ENCODE assay signal across 14 mouse cellular contexts in the genomic region with DNA sequence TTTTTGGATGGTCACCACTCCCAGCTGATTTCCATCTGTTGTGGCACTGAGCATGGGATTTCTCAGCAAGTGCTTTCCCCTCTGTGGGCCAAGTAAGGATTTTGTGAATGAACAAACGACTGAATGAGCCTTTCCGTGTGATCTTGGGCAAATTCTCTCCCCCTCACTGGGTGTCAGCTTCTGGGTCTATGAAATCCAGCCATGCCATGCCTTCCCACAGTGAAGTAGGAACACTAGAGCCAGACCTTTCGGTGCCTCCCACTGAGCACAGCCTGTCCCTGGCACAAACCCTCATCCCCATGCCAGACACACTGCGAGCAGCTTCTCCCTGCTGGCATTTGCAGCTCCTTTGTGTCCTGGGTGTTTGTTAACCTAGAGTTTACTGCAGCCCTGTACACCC.
DNase-seq lines count a peak whose midpoint lies in the region; ATAC-seq and TF ChIP-seq lines count a peak whose summit lies in the region.
"Had no signal": no experiment of that assay in that cellular context is flagged by ENCODE, and none has a peak within 500 bp of the region (broad histone marks: within the 10 kb centered on the region; RNA-seq: fewer than 3 reads in every experiment).

No protein-coding gene starts in this region.

- no peak overlapping the region for H3K4me3 ChIP-seq in hindbrain, embryonic 15.5 days
- no peak overlapping the region for H3K4me3 ChIP-seq in hindbrain, embryonic 11.5 days (ENCODE audit: low read depth, low read length)

- TF ChIP-seq POLR2A in brain, embryonic 14.5 days (IDR thresholded peaks at IDR 0.05; ENCODE audit: borderline replicate concordance, extremely low read depth, insufficient read depth, insufficient read length, poor library complexity, severe bottlenecking), result no peak

- peak; percentile 76 for ATAC-seq in hindbrain, embryonic 15.5 days (ENCODE audit: low FRiP score, low read depth)
- ATAC-seq in hindbrain, embryonic 11.5 days (ENCODE audit: low FRiP score), result no peak

- no peak overlapping the region for H3K4me2 ChIP-seq in hindbrain, embryonic 15.5 days
- no peak overlapping the region for H3K4me2 ChIP-seq in hindbrain, embryonic 11.5 days (replicated peaks; ENCODE audit: low read depth, low read length)

- H3K27me3 ChIP-seq in hindbrain, embryonic 15.5 days, result no peaks in the 10 kb centered on the region
- H3K27me3 ChIP-seq in hindbrain, embryonic 11.5 days (ENCODE audit: control insufficient read depth, insufficient read depth, low read length), result no peaks in the 10 kb centered on the region
- H3K27me3 ChIP-seq: CH12.LX had no signal

- no peaks in the 10 kb centered on the region for H3K36me3 ChIP-seq in hindbrain, embryonic 15.5 days
- H3K36me3 ChIP-seq in hindbrain, embryonic 11.5 days (ENCODE audit: control insufficient read depth, insufficient read depth, low read length), result no peaks in the 10 kb centered on the region

- whole genome bisulfite sequencing in hindbrain, embryonic 15.5 days, result 57% methylated on average over 4 of the region's 4 CpGs
- WGBS in hindbrain, embryonic 11.5 days, result 66% methylated on average over 4 of the region's 4 CpGs

- H3K9ac ChIP-seq in hindbrain, embryonic 15.5 days, result no peak overlapping the region
- no peak overlapping the region for H3K9ac ChIP-seq in hindbrain, embryonic 11.5 days (ENCODE audit: low read depth, low read length)

- peaks cover 8% of the 10 kb centered on the region; the same call in 1 of the 2 replicates for H3K4me1 ChIP-seq in hindbrain, embryonic 15.5 days (replicated peaks)
- H3K4me1 ChIP-seq in hindbrain, embryonic 11.5 days (replicated peaks; ENCODE audit: control insufficient read depth, insufficient read depth, low read length), result no peaks in the 10 kb centered on the region

- no peak overlapping the region for H3K27ac ChIP-seq in hindbrain, embryonic 15.5 days (replicated peaks)
- H3K27ac ChIP-seq in hindbrain, embryonic 11.5 days (ENCODE audit: low read depth, low read length), result no peak overlapping the region

- TF ChIP-seq CTCF in brain, embryonic 14.5 days (IDR thresholded peaks at IDR 0.05; ENCODE audit: borderline replicate concordance, extremely low read depth, insufficient read depth, insufficient read length), result no peak

- no peak for DNase-seq in hindbrain, embryonic 11.5 days (ENCODE audit: low spot score)
- DNase-seq in brain, embryonic 14.5 days (ENCODE audit: low read depth), result peak; percentile 79
- peak; percentile 89 to 93 for DNase-seq in cerebellum, adult 18-20 months
- peak; percentile 30 for DNase-seq in gonadal fat pad, adult 2 months (ENCODE audit: low read depth)
- DNase-seq in c-Kit-positive CD71-positive TER-119-positive erythroid progenitor cells, embryonic 14.5 days (ENCODE audit: low spot score), result no peak
- no peak for DNase-seq in spleen, postnatal 36 days (ENCODE audit: low spot score in 2 of 2)
- DNase-seq in kidney, postnatal 10 days, result no peak
- DNase-seq: adrenal gland, postnatal 36 days; heart, postnatal 14 days; kidney, adult 18-20 months; lung, postnatal 10 days; thymus, postnatal 4 days had no signal

- no peaks in the 10 kb centered on the region for H3K9me3 ChIP-seq in hindbrain, embryonic 15.5 days
- no peaks in the 10 kb centered on the region for H3K9me3 ChIP-seq in hindbrain, embryonic 11.5 days (ENCODE audit: control insufficient read depth, low read length)

Comparison
In these comparisons a context has a peak if more than half of its experiments do, and no peak if none do; other contexts are left out.
1. DNase-seq: peak in brain, embryonic 14.5 days (single experiment), cerebellum, adult 18-20 months (2 of 2) and gonadal fat pad, adult 2 months (single experiment); none in hindbrain, embryonic 11.5 days (single experiment), c-Kit-positive CD71-positive TER-119-positive erythroid progenitor cells, embryonic 14.5 days (single experiment), spleen, postnatal 36 days (0 of 2) and kidney, postnatal 10 days (single experiment).